Mouse (Mus musculus): ENCODE measurements around the gene Zfp207. TPM values are rescaled to one million over a fixed set of nuclear protein-coding genes. Genes with fewer than 3 reads are reported as not detected.

Gene Zfp207
- total RNA-seq, 2 experiments from 2014 or later: 121 to 123 TPM

Other genes starting within 250 kb of the Zfp207 start
- 1 to 10 TPM; 6.9 to 7.2 TPM for gene Tefm, start 241.1 kb upstream of the Zfp207 start, total RNA-seq (2021)
- gene Adap2, start 229.2 kb upstream of the Zfp207 start, total RNA-seq (2021): 1 to 10 TPM; 4.7 to 7.2 TPM
- gene Rnf135, start 199.4 kb upstream of the Zfp207 start, total RNA-seq (2021): 1 to 10 TPM; 3.9 to 4.1 TPM
- 10 to 100 TPM; 72.1 to 73.3 TPM for gene Rhot1, start 174.3 kb upstream of the Zfp207 start, total RNA-seq (2021)
- gene Rhbdl3, start 82.4 kb upstream of the Zfp207 start, total RNA-seq (2021): 10 to 100 TPM; 22.3 to 24.5 TPM
- gene 5730455P16Rik, start 5.2 kb upstream of the Zfp207 start, total RNA-seq (2021): 10 to 100 TPM; 49.5 to 53.9 TPM
- gene Psmd11, start 45.3 kb downstream of the Zfp207 start, total RNA-seq (2021): 100 to 1,000 TPM in 1 of 2 experiments, 10 to 100 TPM in 1; 96.3 to 109 TPM
- 100 to 1,000 TPM; 298 to 313 TPM for gene Cdk5r1, start 93.7 kb downstream of the Zfp207 start, total RNA-seq (2021)